Mouse (Mus musculus) cerebellum, postnatal 14 days (tissue): ENCODE data around the gene Disc1.

Source experiments
- DNase-seq, 2 experiments: peaks; one replicate each; pipeline ENCODE4 v3.0.0; 2021; ENCODE audit warnings: mixed read lengths in 2 of 2

Disc1 gene

DNA sequence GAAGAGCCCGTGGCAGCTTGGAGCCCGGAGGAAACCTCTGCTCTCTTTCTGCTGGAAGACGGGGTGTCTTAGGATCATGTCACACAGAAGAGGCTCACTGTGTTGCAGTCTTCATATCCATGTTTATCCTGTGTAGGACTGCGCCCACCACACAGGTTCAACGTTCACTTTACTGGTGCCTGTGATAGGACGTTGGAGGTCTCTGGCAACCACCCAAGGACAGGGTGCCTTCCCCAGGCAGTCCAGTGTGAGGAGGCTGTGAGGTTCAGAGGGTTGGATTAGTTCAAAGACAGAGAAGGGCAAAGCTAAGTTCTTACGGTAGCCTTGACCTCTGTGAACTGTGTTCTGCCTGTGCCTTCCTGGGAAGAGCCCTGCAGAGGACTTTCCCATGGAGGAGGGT, 77.3 kb downstream of the Disc1 start:
- DNase-seq: no peak

DNA sequence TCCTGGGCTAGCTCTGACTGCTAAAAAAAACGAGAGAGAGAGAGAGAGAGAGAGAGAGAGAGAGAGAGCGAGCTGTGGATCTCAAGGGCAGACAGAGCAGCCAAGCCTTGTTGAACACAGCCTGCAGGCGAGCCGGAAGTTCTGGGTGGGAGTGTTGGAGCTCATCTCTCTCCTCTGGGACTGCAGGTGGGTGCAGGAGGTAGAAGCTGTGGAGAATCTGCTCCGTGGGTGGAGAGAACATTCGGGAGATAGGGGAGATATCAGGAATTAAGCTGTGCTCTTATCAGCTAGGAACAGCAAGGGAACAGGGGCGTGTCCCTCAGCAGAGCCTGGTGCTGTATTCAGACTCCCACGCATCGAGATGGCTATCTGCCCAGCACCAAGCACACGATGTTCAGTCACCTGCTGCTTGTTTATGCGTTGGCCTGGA, 79.7 kb downstream of the Disc1 start:
- peak in 1 of 2 experiments; percentile 45 for DNase-seq

DNA sequence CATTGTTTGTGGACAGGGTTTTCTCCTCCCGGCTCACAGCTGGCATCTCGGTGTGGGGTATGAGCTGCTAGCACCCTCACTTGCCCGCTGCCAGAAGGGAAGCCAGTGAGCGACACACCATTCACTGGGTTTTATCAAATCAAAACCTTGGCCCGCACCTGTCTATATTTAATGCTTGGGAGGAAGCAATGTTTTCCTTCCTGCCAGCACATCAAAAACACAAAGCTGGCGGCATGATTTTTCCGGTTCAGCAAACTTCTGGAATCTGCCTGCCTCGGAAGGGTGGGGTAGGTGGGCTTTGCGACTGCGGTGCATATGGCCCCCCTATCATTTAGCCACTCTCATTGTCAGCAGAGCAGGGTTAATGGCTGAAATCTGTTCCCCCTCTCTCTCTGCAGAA, 80.9 kb downstream of the Disc1 start:
- peak in 1 of 2 experiments; percentile 21 for DNase-seq

DNA sequence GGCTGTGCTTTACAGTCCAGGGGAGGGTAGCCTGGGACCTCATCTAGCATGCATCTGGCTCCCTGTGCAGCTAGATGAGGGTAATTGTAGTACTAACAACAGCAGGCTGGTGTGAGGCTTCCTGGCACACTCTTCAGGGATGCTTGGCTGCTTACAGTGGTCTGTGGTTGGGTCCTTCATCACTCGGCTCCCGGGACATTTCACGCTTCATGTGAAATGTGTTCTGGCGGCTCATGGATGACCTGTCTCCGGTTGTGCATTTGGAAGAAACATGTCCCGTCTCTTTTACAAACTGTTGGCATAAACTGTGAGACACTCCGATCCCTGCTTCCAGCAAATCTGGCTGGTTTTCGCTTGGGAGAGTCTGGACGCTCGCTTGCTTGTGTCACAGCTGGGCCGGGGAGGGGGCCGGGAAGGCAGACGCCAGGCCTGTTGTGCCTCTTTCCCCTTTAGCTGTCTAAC, 85.7 kb downstream of the Disc1 start:
- DNase-seq: peak; percentile 42 to 54

DNA sequence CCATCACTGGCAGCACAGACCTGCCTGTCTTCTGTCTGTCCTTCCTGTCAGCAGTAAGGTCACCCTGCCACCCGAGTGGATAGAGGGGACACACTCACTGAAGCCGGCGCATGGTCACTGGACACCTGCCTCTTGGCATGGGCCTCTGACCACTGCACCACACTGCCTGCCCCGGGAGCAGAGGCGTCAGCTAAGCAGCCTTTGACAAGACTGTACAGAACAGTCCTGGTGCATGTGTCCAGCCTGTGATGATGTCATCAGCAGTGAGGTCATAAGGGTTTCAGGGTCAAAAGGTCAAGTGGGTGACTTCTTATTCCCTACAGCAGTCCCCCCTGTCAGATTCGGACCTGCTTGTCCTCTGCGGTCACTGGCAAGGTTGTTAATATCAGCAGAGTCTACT, 87.0 kb downstream of the Disc1 start:
- DNase-seq: no peak

DNA sequence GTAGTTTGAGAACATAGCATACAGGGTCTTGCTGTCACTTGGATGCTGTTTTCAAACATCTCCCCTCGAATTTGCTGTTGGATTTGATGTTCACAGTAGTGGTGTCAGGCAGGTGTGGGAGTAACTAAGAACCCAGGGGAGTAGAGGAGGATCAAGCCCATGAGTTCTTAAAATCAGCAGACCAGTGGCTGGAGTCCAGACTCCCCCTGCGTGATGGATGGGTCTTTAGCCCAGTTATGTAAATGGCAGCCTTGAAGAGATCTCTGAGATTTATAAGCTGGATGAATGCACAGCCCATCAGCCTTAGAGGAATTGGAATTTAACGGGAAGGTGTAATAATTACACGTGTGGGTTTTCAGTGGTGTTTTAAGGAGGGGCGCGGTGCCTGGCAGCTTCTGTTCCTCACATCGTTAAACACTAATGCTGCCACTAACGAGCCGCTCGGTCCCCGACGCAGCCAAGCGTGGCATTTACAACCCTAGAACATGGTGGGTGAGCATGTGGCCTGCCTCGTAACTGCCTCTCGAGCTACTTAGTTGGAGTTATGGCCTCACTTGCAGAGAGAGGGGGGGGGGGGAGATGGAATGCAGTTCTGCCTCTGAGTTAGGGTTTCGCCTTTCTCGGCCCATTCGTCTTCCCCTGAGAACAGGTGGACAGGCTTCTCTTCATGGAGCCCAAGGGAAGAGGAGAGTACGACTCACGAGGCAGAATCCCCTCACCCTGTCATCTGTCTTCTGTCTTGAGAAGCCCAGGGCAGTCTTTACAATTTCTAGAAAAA, 103.1 kb downstream of the Disc1 start:
- no peak for DNase-seq

DNA sequence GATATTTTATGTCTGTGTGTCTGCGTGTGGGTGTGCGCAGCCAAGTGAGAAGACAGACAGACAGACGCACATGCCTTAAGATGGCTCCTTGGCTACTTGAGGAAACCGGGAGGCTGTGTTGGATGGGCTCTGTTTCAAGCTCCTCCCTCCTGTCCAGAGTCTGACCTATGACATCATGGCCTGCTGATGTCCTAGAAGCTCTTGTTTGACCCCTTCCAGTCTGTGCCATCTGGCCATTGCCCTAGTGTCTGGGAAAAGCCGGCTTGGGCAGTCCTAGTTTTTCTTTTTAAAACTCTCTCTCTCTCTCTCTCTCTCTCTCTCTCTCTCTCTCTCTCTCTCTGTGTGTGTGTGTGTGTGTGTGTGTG, 103.6 kb downstream of the Disc1 start:
- no peak for DNase-seq

DNA sequence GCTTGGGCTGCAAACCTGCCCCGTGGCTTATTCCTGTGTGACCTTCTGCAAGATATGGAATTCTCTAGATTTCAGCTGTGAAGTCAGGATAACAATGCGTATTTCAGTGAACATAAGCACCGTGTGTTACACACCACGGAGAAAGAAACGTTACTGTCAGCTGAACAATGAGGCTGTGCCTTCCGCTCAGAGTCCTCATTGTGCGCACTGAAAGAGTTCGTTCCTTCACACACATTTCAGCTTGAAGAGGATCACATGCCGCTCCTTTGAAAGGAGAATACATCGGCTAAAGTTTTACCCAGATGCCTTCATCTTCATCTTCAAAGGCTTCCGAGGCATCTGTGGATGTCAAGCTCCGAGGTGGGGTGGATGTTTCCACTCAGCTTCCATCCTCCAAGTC, 105.4 kb downstream of the Disc1 start:
- DNase-seq: no peak

DNA sequence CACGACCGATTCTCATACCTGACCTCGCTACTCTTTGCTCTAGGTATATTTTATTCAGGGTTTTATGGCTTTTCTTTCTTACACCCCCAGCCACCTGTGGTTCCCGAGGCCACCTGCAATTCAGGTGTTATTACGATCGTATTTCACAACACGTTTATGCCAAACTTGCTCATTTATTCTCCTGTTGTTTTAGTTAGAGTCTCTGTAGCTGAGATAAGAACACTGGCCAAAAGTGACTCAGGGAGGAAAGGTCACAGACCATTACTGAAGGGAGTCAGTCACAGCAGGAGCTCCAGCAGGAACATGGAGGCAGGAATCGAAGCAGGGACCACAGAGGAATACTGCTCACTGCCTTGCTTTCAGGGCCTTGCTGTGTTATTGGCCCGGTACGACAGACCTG, 109.5 kb downstream of the Disc1 start:
- no peak for DNase-seq

DNA sequence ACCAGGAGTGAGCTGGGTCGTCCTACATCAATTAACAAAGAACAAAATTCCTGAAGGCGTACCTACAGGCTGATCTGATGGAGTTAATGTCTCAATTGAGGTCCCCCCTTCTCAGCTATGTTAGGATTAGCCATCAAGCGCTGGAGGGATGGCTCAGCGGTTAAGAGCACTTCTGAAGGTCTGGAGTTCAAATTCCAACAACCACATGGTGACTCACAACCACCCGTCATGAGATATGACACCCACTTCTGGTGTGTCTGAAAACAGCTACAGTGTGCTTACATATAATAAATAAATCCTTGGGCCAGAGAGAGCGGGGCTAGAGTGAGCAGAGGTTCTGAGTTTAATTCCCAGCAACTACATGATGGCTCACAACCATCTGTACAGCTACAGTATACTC, 109.9 kb downstream of the Disc1 start:
- no peak for DNase-seq

DNA sequence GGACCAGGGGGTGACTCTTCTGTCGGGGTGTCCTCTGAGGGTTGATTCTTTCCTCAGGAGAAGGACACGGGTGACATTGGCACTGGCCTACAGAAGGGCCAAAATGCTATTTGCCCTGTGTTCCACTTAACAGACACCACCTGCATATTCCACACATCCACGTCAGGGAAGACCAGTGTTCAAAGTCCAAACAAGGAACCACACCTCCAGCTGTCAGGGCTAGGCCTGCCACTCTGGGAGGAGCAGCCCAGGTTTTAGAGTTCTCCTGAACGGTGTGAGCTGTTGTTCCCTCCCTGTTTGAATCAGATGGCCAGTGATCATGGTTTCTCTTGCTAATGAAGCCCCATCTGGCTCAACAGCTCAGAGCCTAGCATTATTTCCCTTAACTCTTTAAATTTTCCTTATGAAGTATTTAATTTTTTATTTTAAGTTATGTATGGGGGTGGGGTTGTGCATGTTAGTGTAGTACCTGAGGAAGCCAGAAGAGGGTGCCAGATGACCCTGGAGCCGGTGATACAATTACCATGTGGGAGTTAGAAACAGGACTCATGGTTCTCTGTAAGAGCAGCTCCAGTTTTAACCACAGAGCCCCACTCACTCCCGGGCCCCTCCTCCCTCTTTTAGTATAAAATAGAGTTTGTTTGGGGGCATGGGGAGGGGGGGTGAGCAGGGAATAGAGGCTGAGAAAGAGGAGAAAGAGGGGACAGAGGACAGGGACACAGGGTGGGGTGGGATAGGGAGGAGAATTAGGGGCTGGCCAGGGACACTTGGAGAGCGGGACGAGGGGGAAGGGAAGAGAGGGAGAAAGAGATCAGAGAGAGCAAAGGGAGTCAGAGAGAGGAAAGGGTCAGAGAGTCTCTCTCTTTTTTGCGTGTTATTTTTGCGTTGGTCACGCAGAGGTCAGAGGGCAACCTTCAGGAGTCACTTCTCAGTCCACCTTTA, 111.8 kb downstream of the Disc1 start:
- DNase-seq: peak; percentile 68 to 79

DNA sequence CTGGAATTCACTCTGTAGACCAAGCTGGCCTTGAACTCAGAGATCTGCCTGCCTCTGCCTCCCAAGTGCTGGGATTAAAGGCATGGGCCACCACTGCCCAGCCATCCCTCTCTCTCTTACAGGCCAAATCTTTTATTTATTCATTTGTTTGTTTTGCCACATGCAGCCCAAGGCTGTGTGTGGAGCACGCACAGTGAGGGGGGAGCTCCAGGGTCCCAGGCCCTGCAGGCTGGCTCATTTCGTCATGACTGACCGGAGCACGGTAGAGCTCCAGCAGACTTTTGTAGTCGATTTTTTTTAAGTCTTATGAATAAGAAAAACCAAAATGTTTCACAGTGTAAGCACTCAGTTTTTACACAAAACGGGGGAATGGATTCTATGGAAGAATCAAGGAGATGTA, 112.5 kb downstream of the Disc1 start:
- no peak for DNase-seq

DNA sequence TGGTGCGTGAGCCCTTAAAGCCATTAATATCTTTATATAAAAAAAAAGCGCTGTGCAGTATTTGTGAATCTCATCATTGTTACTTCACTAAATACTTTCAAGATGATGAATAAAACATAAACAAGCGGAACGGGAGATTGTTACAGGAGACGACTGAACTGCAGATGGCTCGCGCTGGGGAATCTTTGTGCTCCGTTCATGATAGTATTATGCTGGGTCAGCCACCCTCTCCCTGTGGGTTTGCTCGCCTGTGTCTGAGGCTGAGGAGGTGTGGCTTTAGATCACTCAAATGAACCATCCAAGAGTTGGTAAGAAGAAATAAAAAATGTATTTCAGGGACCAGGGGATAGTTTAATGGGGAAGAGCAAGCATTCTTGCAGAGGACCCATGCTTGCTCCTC, 113.0 kb downstream of the Disc1 start:
- no peak for DNase-seq

DNA sequence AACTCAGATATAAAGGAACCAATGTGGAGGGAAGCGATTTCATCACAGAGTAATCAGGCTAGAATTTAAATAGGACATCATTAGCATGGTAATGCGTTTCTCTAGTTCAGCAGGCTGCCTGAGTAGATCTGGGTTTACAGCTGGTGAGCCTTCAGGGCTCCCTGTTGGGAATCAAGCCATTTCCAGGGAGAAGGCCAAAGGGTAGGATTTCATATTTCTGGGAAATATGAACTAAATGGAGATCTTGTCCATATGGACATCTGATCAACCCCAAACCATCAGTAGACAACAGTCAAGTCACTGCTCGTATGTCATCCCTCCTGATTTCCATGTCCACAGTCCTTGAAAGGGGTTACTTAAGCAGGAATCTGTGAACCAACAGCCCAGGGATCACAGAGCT, 115.6 kb downstream of the Disc1 start:
- DNase-seq: no peak

DNA sequence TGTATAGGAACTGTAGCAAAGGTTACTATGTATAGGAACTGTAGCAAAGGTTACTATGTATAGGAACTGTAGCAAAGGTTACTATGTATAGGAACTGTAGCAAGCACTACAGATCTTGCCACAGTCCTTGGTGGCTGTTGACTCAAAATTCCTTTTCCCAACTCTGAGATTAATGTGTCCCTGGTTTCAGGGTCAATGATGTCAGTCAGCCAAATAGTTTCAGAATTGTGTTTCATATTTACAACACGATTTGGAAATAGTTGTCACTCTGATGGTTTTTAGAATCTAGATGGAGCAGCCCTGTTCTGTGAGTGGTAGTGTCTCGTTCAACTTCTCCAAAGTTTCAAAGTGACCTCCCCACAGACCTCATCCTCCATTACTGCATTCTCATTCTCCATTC, 117.5 kb downstream of the Disc1 start:
- no peak for DNase-seq

DNA sequence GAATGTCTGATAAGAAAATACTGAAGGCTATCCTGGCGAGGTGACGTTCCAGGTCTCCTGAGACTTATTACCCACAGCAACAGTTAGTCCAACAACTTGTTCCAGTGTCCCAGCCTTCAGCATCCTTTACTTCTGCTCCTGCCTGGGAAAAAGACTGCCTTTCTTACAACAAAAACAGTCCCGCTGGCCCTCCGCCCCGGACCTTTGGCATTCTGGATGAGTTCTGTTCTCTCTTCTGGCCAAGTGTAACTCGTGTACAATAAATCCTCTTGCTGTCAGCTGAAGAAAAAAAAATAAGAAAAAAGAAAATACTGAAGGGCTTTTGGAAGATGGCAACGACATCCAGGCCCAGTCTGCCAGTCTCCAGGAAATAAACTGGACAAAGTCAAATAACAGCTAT, 120.2 kb downstream of the Disc1 start:
- DNase-seq: no peak

DNA sequence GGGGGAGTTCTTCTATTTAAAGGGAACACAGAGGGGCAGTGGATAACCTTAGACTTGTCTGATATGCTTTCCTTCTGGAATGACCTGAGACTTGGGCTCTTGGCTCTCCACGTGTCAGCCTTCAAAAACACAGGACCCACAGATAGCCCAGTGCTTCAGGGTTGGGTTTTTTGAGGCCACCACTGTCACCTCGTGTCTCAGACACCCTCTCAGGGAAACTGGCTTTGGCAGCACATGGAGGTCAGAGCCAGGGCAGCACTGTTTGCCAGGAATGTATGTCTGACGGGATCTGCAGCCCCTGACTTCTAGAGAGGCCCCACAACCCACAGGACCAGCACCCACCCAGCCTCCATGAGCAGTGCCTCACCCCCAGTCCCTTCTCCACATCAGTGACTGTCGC, 120.9 kb downstream of the Disc1 start:
- DNase-seq: no peak

DNA sequence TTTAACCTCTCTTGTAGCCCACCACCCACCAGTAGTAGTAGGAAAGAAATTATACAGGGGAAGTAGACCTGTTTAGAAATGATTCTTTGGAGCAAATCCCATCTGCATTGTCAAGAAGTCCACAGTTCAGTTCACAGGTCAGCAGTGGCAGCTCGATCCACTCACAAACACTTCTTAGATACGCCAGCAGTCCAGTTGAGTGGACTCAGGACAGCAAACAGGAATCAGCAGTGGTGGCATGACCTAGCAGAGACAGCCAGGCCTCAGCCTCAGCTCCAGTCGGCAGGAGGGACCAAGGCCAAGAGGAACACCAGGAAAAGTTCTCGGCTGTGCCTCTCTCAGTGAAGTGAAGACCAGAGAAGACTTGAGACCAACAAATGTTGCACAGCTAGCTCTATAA, 121.7 kb downstream of the Disc1 start:
- no peak for DNase-seq

DNA sequence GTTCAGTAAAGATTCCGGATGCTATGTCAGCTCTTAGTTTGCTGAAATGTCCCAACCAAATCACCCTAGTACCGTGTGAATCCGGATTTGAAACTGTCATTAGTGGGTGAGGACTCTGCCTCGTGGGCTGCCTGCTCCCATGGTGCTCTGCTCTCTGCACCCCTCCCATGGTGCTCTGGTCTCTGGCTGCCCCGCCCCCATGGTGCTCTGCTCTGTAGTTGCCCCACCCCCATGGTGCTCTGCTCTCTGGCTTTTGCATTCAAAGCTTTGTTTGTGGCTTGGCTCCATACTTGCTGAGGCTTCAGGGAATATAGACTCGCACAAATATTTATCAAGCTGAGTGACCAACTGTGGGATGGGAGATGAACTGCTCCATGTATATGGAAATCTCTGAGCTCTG, 123.1 kb downstream of the Disc1 start:
- DNase-seq: no peak

DNA sequence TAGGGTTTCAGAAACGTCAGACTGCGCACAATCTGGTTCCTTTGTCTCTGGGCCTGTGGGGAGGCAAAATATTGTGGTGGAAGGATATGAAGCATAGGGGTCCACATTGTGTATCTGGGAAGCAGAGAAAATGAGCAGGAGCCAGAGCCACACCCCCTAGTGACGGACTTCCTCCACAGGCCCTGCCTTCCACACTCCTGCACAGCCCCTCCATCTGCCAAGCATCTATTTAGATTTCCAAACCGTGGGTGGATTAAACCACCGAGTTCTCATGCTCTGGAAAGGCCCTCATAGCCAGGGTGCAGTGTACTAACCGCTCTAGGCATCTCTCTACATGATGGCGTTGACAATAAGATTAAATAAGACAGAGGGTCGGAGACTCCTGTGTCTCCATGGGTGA, 124.0 kb downstream of the Disc1 start:
- DNase-seq: no peak

DNA sequence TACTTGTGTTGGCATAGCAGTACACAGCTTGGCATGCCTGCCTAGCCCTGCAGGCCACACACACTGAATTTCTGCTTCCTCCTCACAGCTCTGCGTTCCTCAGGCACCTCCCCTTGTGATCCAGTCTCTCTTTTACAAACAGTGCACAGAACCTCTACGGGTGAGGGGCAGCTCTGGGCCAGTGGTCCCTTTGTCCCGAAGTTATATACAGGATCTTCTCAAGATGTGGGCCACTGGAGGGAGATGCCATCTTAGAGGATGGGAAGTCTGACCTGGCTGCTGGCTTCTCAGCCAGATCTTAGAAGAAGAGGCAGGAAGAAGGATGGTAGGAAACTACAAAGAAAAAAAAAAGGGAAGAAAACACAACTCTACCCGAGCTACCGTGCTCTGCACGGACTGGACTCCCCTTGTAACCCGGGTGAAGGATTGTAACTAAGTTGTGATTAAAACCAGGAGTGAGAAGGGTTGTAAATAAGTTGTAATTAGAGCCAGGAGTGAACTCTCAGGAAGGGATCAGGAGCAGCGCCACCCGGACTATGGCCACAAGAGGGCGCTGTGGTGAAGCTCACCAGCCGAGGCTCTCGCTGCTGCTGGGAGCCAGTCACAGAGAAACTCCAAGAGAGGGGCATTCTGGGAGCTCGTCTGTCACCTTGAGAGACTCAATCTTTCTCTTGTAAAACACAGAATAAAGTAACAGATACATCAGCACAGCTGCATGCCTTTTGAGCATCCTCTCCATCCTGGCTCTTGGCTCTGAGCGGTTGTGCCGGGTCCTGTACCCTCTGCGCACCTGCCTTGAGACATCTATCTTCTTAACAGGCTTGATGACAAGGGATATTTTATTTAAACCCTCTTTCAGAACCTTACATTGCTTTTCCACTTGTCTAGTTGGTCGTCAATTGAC, 129.8 kb downstream of the Disc1 start:
- peak; percentile 93 to 95 for DNase-seq

DNA sequence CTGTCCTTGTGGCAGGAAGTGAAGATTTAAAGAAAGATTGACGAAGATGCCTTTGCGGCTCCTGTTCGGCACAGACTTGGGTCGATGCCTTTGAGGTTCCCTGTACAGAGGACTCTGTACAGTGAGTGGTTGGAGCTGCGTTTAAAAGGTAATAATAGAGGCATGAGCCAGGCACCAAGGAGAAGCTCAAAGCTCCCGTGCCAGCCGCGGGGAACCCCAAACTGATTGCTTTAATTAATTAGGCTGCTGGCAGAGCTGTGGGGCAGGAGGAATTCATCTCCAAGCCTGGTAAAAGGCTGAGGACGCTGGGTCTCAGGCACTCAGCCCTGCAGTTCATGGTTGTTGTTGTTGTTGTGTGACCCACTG, 130.4 kb downstream of the Disc1 start:
- DNase-seq: peak in 1 of 2 experiments; percentile 29

DNA sequence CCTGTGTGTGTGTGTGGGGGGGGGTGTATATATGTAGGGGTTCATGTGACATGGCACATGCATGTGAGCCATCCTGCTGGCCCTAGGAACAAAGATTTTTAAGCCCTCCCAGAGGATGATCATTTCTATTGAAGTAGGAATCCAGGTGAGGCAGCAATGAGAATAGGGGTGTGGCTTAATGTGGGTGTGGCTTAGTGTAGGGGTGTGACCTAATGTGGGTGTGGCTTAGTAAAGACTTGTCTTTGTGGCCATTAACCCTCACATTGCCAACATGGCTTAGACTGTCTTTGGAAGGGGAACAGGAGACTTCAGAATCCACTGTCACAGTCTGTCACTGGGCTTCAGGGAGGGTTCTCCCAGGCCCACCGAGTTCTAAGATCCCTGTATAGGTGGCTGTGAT, 130.9 kb downstream of the Disc1 start:
- no peak for DNase-seq
